Mouse (Mus musculus): ENCODE measurements around the gene Gm49403.
"Not testable (repeated sequence)": the region's sequence is repeated elsewhere in the genome, so short reads cannot be mapped to it uniquely, and the experiment has no call there.

- TF ChIP-seq GATA1 (IDR thresholded peaks at IDR 0.05; ENCODE audit: borderline replicate concordance, low read length); FLI1 (IDR thresholded peaks at IDR 0.05; ENCODE audit: low read length): not testable (repeated sequence)
These were observed 13.6 kb downstream of the Gm49403 start for GRCm38 (mm10) chr19:8897211-8897864.
